Mouse (Mus musculus) kidney, postnatal 0 days (tissue): ENCODE data around the gene Mthfd1l. TPM values are rescaled to one million over a fixed set of nuclear protein-coding genes. Genes with fewer than 3 reads are reported as not detected.

Source experiments
- ATAC-seq: fragments of 200-750 bp; cut with Nextera tagmentation; replicated peaks from 2 replicates; pipeline ENCODE4 v1.8.0; 2017; ENCODE audit warnings: low read depth, moderate number of reproducible peaks, moderate TSS enrichment, moderate library complexity; ENCODE audit not compliant: low FRiP score
- DNase-seq: peaks from one replicate; pipeline ENCODE4 v3.0.0-alpha.2; 2016; ENCODE audit warnings: low spot score
- H3K27ac ChIP-seq: fragments of 300-500 bp; sonication (generic); 2 replicates; pipeline ENCODE4 v1.5.1; 2014; ENCODE audit warnings: mild to moderate bottlenecking
- H3K27me3 ChIP-seq: fragments of 300-500 bp; sonication (generic); 2 replicates; pipeline ENCODE4 v1.6.1; 2014; ENCODE audit warnings: low read length, mixed read lengths; ENCODE audit not compliant: insufficient read depth
- H3K36me3 ChIP-seq: fragments of 300-500 bp; sonication (generic); 2 replicates; pipeline ENCODE4 v1.6.1; 2014; ENCODE audit warnings: low read length, mixed read lengths; ENCODE audit not compliant: insufficient read depth
- H3K4me1 ChIP-seq: fragments of 300-500 bp; sonication (generic); replicated peaks from 2 replicates; pipeline ENCODE4 v1.6.1; 2014; ENCODE audit warnings: antibody characterized with exemption, low read length, mixed read lengths; ENCODE audit not compliant: insufficient read depth
- H3K4me2 ChIP-seq: fragments of 300-500 bp; sonication (generic); 2 replicates; pipeline ENCODE4 v1.6.1; 2014; ENCODE audit warnings: mild to moderate bottlenecking, low read length, moderate library complexity, mixed read lengths
- H3K4me3 ChIP-seq: fragments of 300-500 bp; sonication (generic); replicated peaks from 2 replicates; pipeline ENCODE4 v1.5.1; 2014; ENCODE audit warnings: low read depth, low read length
- H3K9ac ChIP-seq: fragments of 300-500 bp; sonication (generic); 2 replicates; pipeline ENCODE4 v1.6.1; 2014; ENCODE audit warnings: low read depth, low read length
- H3K9me3 ChIP-seq: fragments of 300-500 bp; sonication (generic); replicated peaks from 2 replicates; pipeline ENCODE4 v1.6.1; 2016; ENCODE audit warnings: low read length, inconsistent platforms, mixed read lengths
- CTCF ChIP-seq: IDR thresholded peaks from 2 replicates; pipeline ENCODE4 v1.5.1; 2016; ENCODE audit warnings: antibody characterized with exemption, low read depth, mild to moderate bottlenecking, moderate library complexity
- WGBS: fragments of 180-500 bp; shearing (Covaris S2); extraction: QIAGEN DNeasy Blood & Tissue Kit; methylation state at CpG from one replicate; pipeline ENCODE4 v1.1.7; 2014; 5-methylcytosine and 5-hydroxymethylcytosine counted together
- polyA plus RNA-seq: library from polyadenylated mRNA; unstranded; fragments of >200 nt; fragmentation: Nextera tagmentation; extraction: Ambion mirVana; gene quantifications from 2 replicates; pipeline ENCODE4 v1.2.1, GENCODE M21; 2015

Gene Mthfd1l
- polyA plus RNA-seq, 1 experiment from 2014 or later, result 9.1 TPM

GRCm38 (mm10) chr10:4182406-4182805, 209.5 kb downstream of the Mthfd1l start:
- H3K9ac ChIP-seq, result no peak overlapping the region
- ATAC-seq, result no peak
- no peaks in the 10 kb centered on the region for H3K4me1 ChIP-seq
- no peak overlapping the region for H3K4me2 ChIP-seq
- no peak for DNase-seq
- TF ChIP-seq CTCF, result no peak
- WGBS, result 78% methylated on average over 2 of the region's 2 CpGs
- H3K36me3 ChIP-seq, result no peaks in the 10 kb centered on the region
- no peak overlapping the region for H3K4me3 ChIP-seq
- H3K9me3 ChIP-seq, result no peaks in the 10 kb centered on the region
- no peaks in the 10 kb centered on the region for H3K27me3 ChIP-seq
- H3K27ac ChIP-seq, result no peak overlapping the region; the same call in 1 of the 2 replicates

GRCm38 (mm10) chr10:4188614-4189402, 215.9 kb downstream of the Mthfd1l start:
- no peaks in the 10 kb centered on the region for H3K27me3 ChIP-seq
- no peak for ATAC-seq
- H3K36me3 ChIP-seq, result no peaks in the 10 kb centered on the region
- no peak overlapping the region for H3K9ac ChIP-seq
- H3K4me2 ChIP-seq, result no peak overlapping the region
- H3K4me3 ChIP-seq, result no peak overlapping the region
- no peak for TF ChIP-seq CTCF
- H3K27ac ChIP-seq, result no peak overlapping the region
- H3K4me1 ChIP-seq, result no peaks in the 10 kb centered on the region
- peak; percentile 39 for DNase-seq
- H3K9me3 ChIP-seq, result no peaks in the 10 kb centered on the region
- 73% methylated on average over 18 of the region's 18 CpGs for WGBS

GRCm38 (mm10) chr10:4189422-4189821, 216.5 kb downstream of the Mthfd1l start:
- H3K9me3 ChIP-seq, result no peaks in the 10 kb centered on the region
- DNase-seq (no peak), ATAC-seq (no peak)
- no peak for TF ChIP-seq CTCF
- H3K27me3 ChIP-seq, result no peaks in the 10 kb centered on the region
- H3K4me3 ChIP-seq, result no peak overlapping the region
- no peaks in the 10 kb centered on the region for H3K36me3 ChIP-seq
- no peak overlapping the region for H3K27ac ChIP-seq
- no peaks in the 10 kb centered on the region for H3K4me1 ChIP-seq
- WGBS, result 90% methylated on average over 6 of the region's 6 CpGs
- no peak overlapping the region for H3K4me2 ChIP-seq
- no peak overlapping the region for H3K9ac ChIP-seq

- Histone ChIP-seq H3K4me3 (no peak overlapping the region), H3K9ac (no peak overlapping the region), H3K4me1 (no peaks in the 10 kb centered on the region), H3K27ac (no peak overlapping the region), H3K4me2 (no peak overlapping the region), H3K36me3 (no peaks in the 10 kb centered on the region), H3K9me3 (no peaks in the 10 kb centered on the region), H3K27me3 (no peaks in the 10 kb centered on the region)
- TF ChIP-seq CTCF, result no peak
- no peak for DNase-seq
- no peak for ATAC-seq
- 70% methylated on average over 6 of the region's 6 CpGs for WGBS
These were observed 226.1 kb downstream of the Mthfd1l start for GRCm38 (mm10) chr10:4198978-4199377.

- DNase-seq, result no peak
- WGBS, result 87% methylated on average over 6 of the region's 6 CpGs
These were observed 227.0 kb downstream of the Mthfd1l start for GRCm38 (mm10) chr10:4199926-4200325.

GRCm38 (mm10) chr10:4200546-4201104, 227.7 kb downstream of the Mthfd1l start:
- Histone ChIP-seq H3K36me3 (no peaks in the 10 kb centered on the region), H3K27ac (no peak overlapping the region), H3K9ac (no peak overlapping the region), H3K4me2 (no peak overlapping the region), H3K9me3 (no peaks in the 10 kb centered on the region), H3K27me3 (no peaks in the 10 kb centered on the region), H3K4me1 (no peaks in the 10 kb centered on the region), H3K4me3 (no peak overlapping the region)
- no peak for DNase-seq
- no peak for TF ChIP-seq CTCF
- WGBS, result 91% methylated on average over 5 of the region's 5 CpGs
- no peak for ATAC-seq

More at GRCm38 (mm10) chr10:4199926-4200325, 227.0 kb downstream of the Mthfd1l start:
- Histone ChIP-seq H3K4me2 (no peak overlapping the region), H3K9ac (no peak overlapping the region), H3K27ac (no peak overlapping the region), H3K9me3 (no peaks in the 10 kb centered on the region), H3K4me1 (no peaks in the 10 kb centered on the region), H3K27me3 (no peaks in the 10 kb centered on the region), H3K4me3 (no peak overlapping the region), H3K36me3 (no peaks in the 10 kb centered on the region)
- ATAC-seq, result no peak
- TF ChIP-seq CTCF, result no peak; the same call in 1 of the 2 replicates
